Mouse (Mus musculus): Measurements from ENCODE around the gene Ercc1.

DNA sequence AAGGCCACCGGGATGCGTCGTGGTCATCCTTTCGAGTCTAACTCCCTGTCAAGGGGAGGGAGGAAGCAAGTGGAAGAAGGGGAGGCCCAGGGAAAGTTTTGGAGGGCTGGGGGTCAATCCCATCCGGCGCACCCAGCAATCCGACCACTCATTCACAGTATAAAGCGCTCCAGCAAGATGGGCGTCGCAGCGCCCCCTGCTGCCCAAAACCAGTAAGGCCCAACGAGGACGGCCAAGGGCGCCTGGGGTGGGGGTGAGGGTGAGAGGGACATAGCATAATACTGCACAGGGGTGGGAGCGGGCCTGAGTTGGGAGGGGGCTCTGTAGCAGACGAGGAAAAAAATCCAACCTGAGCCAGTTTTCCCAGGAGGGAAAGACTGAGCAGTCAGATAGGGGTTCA, 40.8 kb upstream of the Ercc1 start:
- peak; percentile 88 for TF ChIP-seq CTCF (IDR thresholded peaks at IDR 0.05; ENCODE audit: low read depth, low read length)
- no peak for TF ChIP-seq POLR2A (IDR thresholded peaks at IDR 0.05; ENCODE audit: extremely low read depth, insufficient read depth, low read length)
